Mouse (Mus musculus) spleen, postnatal 0 days (tissue): ENCODE data around the gene Mybl2. TPM values are rescaled to one million over a fixed set of nuclear protein-coding genes. Genes with fewer than 3 reads are reported as not detected.

ENCODE experiments used
- polyA plus RNA-seq: library from polyadenylated mRNA; unstranded; fragments of >200 nt; fragmentation: Nextera tagmentation; extraction: Ambion mirVana; gene quantifications from 2 replicates; pipeline ENCODE4 v1.2.1, GENCODE M21; 2015

Gene Mybl2
- 44.8 and 52.3 TPM in 2 replicates for polyA plus RNA-seq

GRCm38 (mm10) chr2:163054335-163054840 is at the start of gene Mybl2:
Mybl2 (plus strand) TSS chr2:163054687.

GRCm38 (mm10) chr2:163016916-163017743 is 37.4 kb upstream of the Mybl2 start, which contains the start of gene Ift52:
Ift52 (plus strand) TSS chr2:163017354.

GRCm38 (mm10) chr2:163087728-163088127 is 33.2 kb downstream of the Mybl2 start, which contains the start of gene Gtsf1l:
Gtsf1l (minus strand) TSS chr2:163087855.

Other genes with a start within 250 kb of the Mybl2 start
- 100 and 102 TPM in 2 replicates for gene Srsf6, start 123.2 kb upstream of the Mybl2 start, polyA plus RNA-seq
- 0.07 TPM in 2 replicates for gene L3mbtl1, start 111.2 kb upstream of the Mybl2 start, polyA plus RNA-seq
- 0.12 TPM in 1 of 2 replicates, not detected in the other for gene Sgk2, start 67.4 kb upstream of the Mybl2 start, polyA plus RNA-seq
- gene Ift52, start 37.3 kb upstream of the Mybl2 start, polyA plus RNA-seq, result 28.1 and 30.8 TPM in 2 replicates
- gene Gtsf1l, start 33.2 kb downstream of the Mybl2 start, polyA plus RNA-seq, result 0.22 TPM in 1 of 2 replicates, not detected in the other
- 0.75 and 0.84 TPM in 2 replicates for gene Tox2, start 148.4 kb downstream of the Mybl2 start, polyA plus RNA-seq